Mouse (Mus musculus) myocyte (in vitro differentiated cells): ENCODE results near the gene Aftph.

ENCODE experiments used
- TCF12 ChIP-seq: IDR thresholded peaks from one replicate; pipeline ENCODE4 v1.6.1; 2011; ENCODE audit warnings: mild to moderate bottlenecking, control low read depth; ENCODE audit not compliant: poor library complexity, insufficient read depth, severe bottlenecking
- USF1 ChIP-seq: IDR thresholded peaks from one replicate; pipeline ENCODE4 v1.6.1; 2011; ENCODE audit warnings: low read depth, mild to moderate bottlenecking, control low read depth, moderate library complexity

DNA sequence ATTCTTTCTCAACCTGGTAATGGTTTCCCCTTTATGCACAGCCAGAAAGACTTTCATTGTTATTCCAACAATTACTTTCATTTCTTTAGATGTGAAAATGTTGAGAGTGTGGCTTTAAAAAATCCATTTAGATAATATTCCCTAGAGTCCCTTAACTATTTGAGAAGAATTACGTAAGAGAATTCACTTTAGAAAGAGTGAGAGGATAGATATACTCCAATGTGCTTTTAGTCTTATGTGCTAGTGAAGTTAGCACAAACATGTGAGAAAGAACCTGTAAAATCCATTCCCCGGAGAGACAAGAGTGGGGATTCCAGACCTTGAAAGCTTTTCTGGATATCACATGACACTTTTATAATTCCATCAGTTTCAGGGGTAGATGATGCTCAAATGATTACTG lies 9.2 kb upstream of the Aftph start:
- TF ChIP-seq USF1 (no peak), TCF12 (no peak)
